Mouse (Mus musculus): ENCODE data around the gene Neu3.

GRCm38 (mm10) chr7:99825511-99825910 is 2.7 kb downstream of the Neu3 start:
- TF ChIP-seq CTCF (IDR thresholded peaks at IDR 0.05; ENCODE audit: extremely low read depth, insufficient read depth, low read length) (no peak), POLR2A (IDR thresholded peaks at IDR 0.05; ENCODE audit: extremely low read depth, insufficient read depth, low read length) (no peak)
